ENCODE assay signal across 25 mouse cellular contexts in genomic region chr14:30200310-30200709, GRCm38 (mm10).
A peak's percentile ranks its signal among the peaks of the same experiment; 100 is the strongest.
DNase-seq lines count a peak whose midpoint lies in the region; ATAC-seq and TF ChIP-seq lines count a peak whose summit lies in the region.
"Had no signal": no experiment of that assay in that cellular context is flagged by ENCODE, and none has a peak within 500 bp of the region (broad histone marks: within the 10 kb centered on the region; RNA-seq: fewer than 3 reads in every experiment).

No protein-coding gene starts in this region.

- no peak for TF ChIP-seq POLR2A in bone marrow macrophage, adult 2 months (IDR thresholded peaks at IDR 0.05; ENCODE audit: borderline replicate concordance, low read depth, low read length)

- H3K4me3 ChIP-seq in layer of hippocampus, adult 2 months: no peak overlapping the region
- H3K4me3 ChIP-seq in bone marrow macrophage, adult 2 months (ENCODE audit: insufficient read depth, low read length): no peak overlapping the region
- H3K4me3 ChIP-seq: embryonic facial prominence, embryonic 10.5 days; embryonic facial prominence, embryonic 12.5 days; forebrain, embryonic 13.5 days; forebrain, embryonic 15.5 days had no signal

- 0 out of 2 replicates have a peak overlapping the region, but pooled peaks have one; percentile 5 for H3K27ac ChIP-seq in layer of hippocampus, adult 2 months
- peak overlapping the region; percentile 69 for H3K27ac ChIP-seq in bone marrow macrophage, adult 2 months (ENCODE audit: insufficient read depth, low read depth, low read length)
- H3K27ac ChIP-seq: embryonic facial prominence, embryonic 10.5 days; embryonic facial prominence, embryonic 12.5 days; forebrain, embryonic 13.5 days; forebrain, embryonic 15.5 days had no signal

- TF ChIP-seq CTCF in layer of hippocampus, adult 2 months (conservative IDR thresholded peaks at IDR 0.05): no peak
- no peak for TF ChIP-seq CTCF in bone marrow macrophage, adult 2 months (IDR thresholded peaks at IDR 0.05; ENCODE audit: low read depth, low read length)

- DNase-seq in layer of hippocampus, adult 2 months (ENCODE audit: low spot score in 2 of 2): no peak
- no peak for DNase-seq in layer of hippocampus, adult 9-10 months (ENCODE audit: low spot score)
- DNase-seq in kidney, postnatal 25 days: no peak
- no peak for DNase-seq in urinary bladder, adult 18-20 months (ENCODE audit: low spot score in 2 of 2)
- DNase-seq in lung, adult 18-20 months: no peak
- DNase-seq: adrenal gland, adult 8-10 months; adrenal gland, postnatal 14 days; adrenal gland, postnatal 36 days; B cell, adult 2 months; cerebellum, adult 11 months; cerebellum, adult 18-20 months; cerebellum, adult 8-10 months; cerebellum, adult 9-11 months; cerebellum, postnatal 14 days; cerebellum, postnatal 36 days had no signal

- H3K4me1 ChIP-seq in bone marrow macrophage, adult 2 months (ENCODE audit: control insufficient read depth, insufficient read depth, low read length): peaks cover 42% of the 10 kb centered on the region
- H3K4me1 ChIP-seq: embryonic facial prominence, embryonic 10.5 days had no signal

- ATAC-seq in granulocyte monocyte progenitor cell, adult 5-6 weeks (replicated peaks; ENCODE audit: poor library complexity, severe bottlenecking): peak; percentile 79
- peak; percentile 71 for ATAC-seq in megakaryocyte progenitor cell, adult 5-6 weeks (replicated peaks; ENCODE audit: poor library complexity)
- ATAC-seq: activated CD4-positive, CD25-positive, alpha-beta regulatory T cell, adult 4 months; CD4-positive, CD25-positive, alpha-beta regulatory T cell, adult 4 months; forebrain, embryonic 13.5 days; forebrain, embryonic 15.5 days; Patski had no signal
